Mouse (Mus musculus) lung, embryonic 16.5 days (tissue): ENCODE data around the gene Trp53i13. TPM values are rescaled to one million over a fixed set of nuclear protein-coding genes. Genes with fewer than 3 reads are reported as not detected.
A peak's percentile ranks its signal among the peaks of the same experiment; 100 is the strongest.

Experiments used
- ATAC-seq: fragments of 200-750 bp; cut with Nextera tagmentation; 2 replicates; pipeline ENCODE4 v1.8.0; 2017; ENCODE audit warnings: low read depth, mild to moderate bottlenecking, moderate library complexity
- H3K27ac ChIP-seq: fragments of 300-500 bp; sonication (generic); 2 replicates; pipeline ENCODE4 v1.5.1; 2014; ENCODE audit warnings: mild to moderate bottlenecking, control low read depth, low read length
- H3K27me3 ChIP-seq: fragments of 300-500 bp; sonication (generic); 2 replicates; pipeline ENCODE4 v1.6.1; 2014; ENCODE audit warnings: low read depth, low read length, mixed read lengths; ENCODE audit not compliant: control insufficient read depth, insufficient read depth
- H3K36me3 ChIP-seq: fragments of 300-500 bp; sonication (generic); 2 replicates; pipeline ENCODE4 v1.6.1; 2014; ENCODE audit warnings: low read length; ENCODE audit not compliant: control insufficient read depth, insufficient read depth
- H3K4me1 ChIP-seq: fragments of 300-500 bp; sonication (generic); replicated peaks from 2 replicates; pipeline ENCODE4 v1.6.1; 2014; ENCODE audit warnings: low read length, mixed read lengths; ENCODE audit not compliant: control insufficient read depth, insufficient read depth
- H3K4me2 ChIP-seq: fragments of 300-500 bp; sonication (generic); 2 replicates; pipeline ENCODE4 v1.6.1; 2014; ENCODE audit warnings: low read depth, low read length, control low read depth
- H3K4me3 ChIP-seq: fragments of 300-500 bp; sonication (generic); 2 replicates; pipeline ENCODE4 v1.5.1; 2014; ENCODE audit warnings: mild to moderate bottlenecking, low read length, control low read depth
- H3K9ac ChIP-seq: fragments of 300-500 bp; sonication (generic); 2 replicates; pipeline ENCODE4 v1.6.1; 2014; ENCODE audit warnings: low read length, control low read depth
- H3K9me3 ChIP-seq: fragments of 300-500 bp; sonication (generic); 2 replicates; pipeline ENCODE4 v1.6.1; 2016; ENCODE audit warnings: low read length; ENCODE audit not compliant: control insufficient read depth
- WGBS: fragments of 180-500 bp; shearing (Covaris S2); extraction: QIAGEN DNeasy Blood & Tissue Kit; methylation state at CpG from one replicate; pipeline ENCODE4 v1.1.7; 2014; 5-methylcytosine and 5-hydroxymethylcytosine counted together
- polyA plus RNA-seq: library from polyadenylated mRNA; unstranded; fragments of >200 nt; fragmentation: Nextera tagmentation; extraction: Ambion mirVana; gene quantifications from 2 replicates; pipeline ENCODE4 v1.2.1, GENCODE M21; 2015

Trp53i13 gene
- polyA plus RNA-seq, 1 experiment from 2014 or later, result 31.3 TPM

DNA sequence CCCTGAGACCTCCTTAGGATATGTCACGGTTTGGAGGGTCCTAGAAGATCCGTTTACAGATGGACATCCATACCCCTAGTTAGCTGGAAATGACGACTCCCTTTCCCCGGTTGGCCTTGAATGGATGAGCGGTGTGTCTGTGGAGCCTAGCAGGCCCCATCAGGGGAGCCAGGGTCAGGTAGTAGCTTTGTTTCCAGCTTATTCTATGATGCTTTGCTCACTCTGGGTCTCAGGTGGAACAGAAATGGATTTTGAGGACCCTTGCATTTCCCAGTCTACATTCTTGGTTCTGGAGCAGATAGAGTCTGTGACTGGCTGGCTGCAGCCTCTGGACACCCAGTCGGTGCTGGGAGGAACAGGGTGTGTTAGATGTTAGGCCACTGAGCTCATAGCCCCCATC, 21.0 kb downstream of the Trp53i13 start:
- Histone ChIP-seq H3K9me3 (no peaks in the 10 kb centered on the region), H3K4me1 (peaks cover 58% of the 10 kb centered on the region), H3K27ac (no peak overlapping the region; the same call in 1 of the 2 replicates), H3K9ac (peak overlapping the region; percentile 85), H3K4me2 (peak overlapping the region; percentile 95), H3K36me3 (peaks cover 3% of the 10 kb centered on the region; the same call in 1 of the 2 replicates), H3K27me3 (no peaks in the 10 kb centered on the region), H3K4me3 (peak overlapping the region; percentile 88)
- ATAC-seq, result no peak
- WGBS, result 55% methylated on average over 6 of the region's 6 CpGs

DNA sequence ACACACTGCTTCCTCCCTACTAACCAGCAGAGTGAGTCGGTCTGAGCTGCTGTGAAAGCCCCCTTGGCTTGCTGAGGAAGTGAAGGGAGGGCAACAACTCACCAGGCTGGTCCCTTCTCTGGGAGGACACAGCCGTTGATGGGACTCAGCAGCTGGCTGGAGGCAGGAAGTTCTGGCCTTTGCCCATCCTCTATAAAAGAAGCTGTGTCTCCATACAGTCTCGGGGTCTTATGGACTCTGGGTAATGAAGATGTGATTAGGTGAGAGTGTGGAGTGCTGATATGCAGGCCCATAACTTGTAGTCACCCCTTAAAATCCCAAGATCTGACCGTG, 21.5 kb downstream of the Trp53i13 start:
- Histone ChIP-seq H3K4me3 (peak overlapping the region; percentile 88), H3K27me3 (no peaks in the 10 kb centered on the region), H3K36me3 (no peaks in the 10 kb centered on the region), H3K4me2 (peak overlapping the region; percentile 95), H3K4me1 (peaks cover 58% of the 10 kb centered on the region), H3K27ac (peak overlapping the region; percentile 62), H3K9ac (peak overlapping the region; percentile 85), H3K9me3 (no peaks in the 10 kb centered on the region)
- ATAC-seq, result no peak
- 18% methylated on average over 4 of the region's 4 CpGs for WGBS

DNA sequence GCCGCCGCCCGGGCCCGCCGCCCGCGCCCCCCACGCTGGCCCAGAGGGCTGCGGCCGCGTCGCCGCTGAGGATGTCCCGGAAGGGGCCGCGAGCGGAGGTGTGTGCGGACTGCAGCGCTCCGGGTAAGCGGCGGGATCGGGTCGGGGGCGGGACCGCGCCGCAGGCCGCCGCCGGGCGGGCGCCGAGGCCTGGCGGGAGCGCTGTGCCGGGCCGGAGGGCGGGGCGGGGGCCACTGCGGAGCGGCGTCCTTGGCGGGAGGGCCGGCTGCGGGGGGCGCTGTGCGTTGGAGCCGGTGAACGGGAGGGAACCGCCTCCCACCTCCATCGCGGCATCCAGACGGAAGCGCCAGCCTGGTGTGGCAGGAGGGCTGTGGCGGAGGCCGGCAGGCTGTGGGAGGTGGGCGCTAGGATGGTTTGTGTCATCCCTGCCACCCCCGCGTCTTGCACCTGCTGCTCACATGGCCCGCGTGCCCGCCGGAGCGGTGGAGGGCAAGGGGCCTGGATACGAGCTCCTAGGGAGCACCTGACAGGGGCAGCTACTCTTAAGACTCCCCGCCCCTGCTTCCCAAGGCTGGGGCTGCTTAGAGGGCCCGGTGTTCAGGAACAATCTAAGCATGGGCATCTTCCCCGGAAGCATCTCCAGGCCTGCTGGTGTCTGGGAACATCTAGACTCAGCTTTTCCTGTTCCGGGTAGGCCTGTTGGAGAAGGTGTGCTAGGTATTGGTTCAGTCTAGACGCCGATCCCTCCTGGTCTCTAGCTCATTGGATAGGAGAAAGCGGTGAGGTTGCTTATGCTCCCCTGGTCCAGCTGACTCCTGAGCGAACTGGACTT, 22.1 kb downstream of the Trp53i13 start, which contains the start of gene Git1:
Gene Git1, plus strand, starts transcription at position 51 of the 832 bp plus-strand sequence.
- ATAC-seq, result peak; percentile 1; the same call in 1 of the 2 replicates
- WGBS, result under 1% methylated on average over 55 of the region's 74 CpGs

DNA sequence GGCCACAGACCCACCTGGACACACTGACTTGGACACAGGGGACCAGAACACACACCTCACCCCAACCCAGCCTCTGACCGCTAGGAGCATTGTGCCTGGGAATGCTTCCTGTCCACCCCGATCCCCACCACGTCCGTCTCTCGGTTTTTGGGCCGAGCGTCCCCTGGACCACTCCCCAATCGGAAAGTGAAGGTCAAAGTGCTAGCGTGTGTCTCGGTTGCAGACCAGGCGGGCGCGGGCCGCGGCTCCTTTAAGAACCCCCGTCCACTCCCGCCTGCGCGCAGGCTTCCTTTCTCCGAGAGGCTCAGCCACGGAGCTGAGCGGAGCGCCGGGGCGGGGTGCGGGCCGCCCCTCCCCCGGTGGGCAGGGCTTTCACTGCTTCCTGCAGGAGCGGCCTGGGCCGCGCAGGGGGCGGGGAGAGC, 22.9 kb downstream of the Trp53i13 start:
- Histone ChIP-seq H3K36me3 (no peaks in the 10 kb centered on the region), H3K9me3 (no peaks in the 10 kb centered on the region), H3K27me3 (no peaks in the 10 kb centered on the region), H3K9ac (peak overlapping the region; percentile 85), H3K4me1 (peaks cover 62% of the 10 kb centered on the region), H3K4me3 (peak overlapping the region; percentile 88), H3K4me2 (peak overlapping the region; percentile 88), H3K27ac (peak overlapping the region; percentile 87)
- WGBS, result under 1% methylated on average over 21 of the region's 32 CpGs
- peak; percentile 74 for ATAC-seq

More for the DNA sequence above, 22.1 kb downstream of the Trp53i13 start, which contains the start of gene Git1:
- H3K4me3 ChIP-seq, result peak within 1 kb of the TSS; percentile 88
- peak within 1 kb of the TSS; percentile 87 for H3K27ac ChIP-seq
- H3K4me1 ChIP-seq, result peaks cover 62% of the 10 kb centered on the region
- peak within 1 kb of the TSS; percentile 95 for H3K4me2 ChIP-seq
- peak within 1 kb of the TSS; percentile 85 for H3K9ac ChIP-seq
- H3K27me3 ChIP-seq, result no peaks in the 10 kb centered on the region
- no peaks in the 10 kb centered on the region for H3K9me3 ChIP-seq
- H3K36me3 ChIP-seq, result no peaks in the 10 kb centered on the region

DNA sequence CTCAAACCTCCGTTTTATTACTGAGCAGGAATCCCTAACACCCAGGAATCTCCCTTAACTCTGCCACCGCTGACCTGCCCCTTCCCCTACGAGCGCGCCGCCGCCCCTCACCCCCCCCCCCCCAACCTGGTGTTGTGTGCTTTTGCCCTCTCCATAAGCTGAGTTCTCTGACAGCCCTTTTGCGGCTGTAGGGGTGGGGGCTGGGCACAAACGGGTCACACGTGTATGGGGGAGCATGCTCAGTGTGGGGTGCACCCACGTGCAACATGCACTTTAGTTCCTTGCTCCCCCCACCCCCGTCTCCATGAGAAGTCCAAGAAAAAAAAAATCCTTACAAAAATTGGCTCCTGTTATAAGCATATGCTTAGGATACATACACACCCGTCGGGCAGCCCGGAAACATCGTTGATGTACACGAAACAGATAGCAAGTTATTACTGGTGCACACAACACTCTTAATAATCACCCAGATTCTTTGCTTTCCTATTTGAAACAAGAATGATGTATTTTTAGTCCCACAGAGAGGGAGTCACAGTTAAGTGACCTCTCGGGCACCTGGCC, 23.4 kb downstream of the Trp53i13 start:
- Histone ChIP-seq H3K9ac (peak overlapping the region; percentile 85), H3K4me3 (peak overlapping the region; percentile 88), H3K9me3 (no peaks in the 10 kb centered on the region), H3K36me3 (no peaks in the 10 kb centered on the region), H3K27ac (peak overlapping the region; percentile 87), H3K27me3 (no peaks in the 10 kb centered on the region), H3K4me1 (peaks cover 61% of the 10 kb centered on the region), H3K4me2 (peak overlapping the region; percentile 88)
- ATAC-seq, result no peak
- WGBS, result under 1% methylated on average over 18 of the region's 18 CpGs

DNA sequence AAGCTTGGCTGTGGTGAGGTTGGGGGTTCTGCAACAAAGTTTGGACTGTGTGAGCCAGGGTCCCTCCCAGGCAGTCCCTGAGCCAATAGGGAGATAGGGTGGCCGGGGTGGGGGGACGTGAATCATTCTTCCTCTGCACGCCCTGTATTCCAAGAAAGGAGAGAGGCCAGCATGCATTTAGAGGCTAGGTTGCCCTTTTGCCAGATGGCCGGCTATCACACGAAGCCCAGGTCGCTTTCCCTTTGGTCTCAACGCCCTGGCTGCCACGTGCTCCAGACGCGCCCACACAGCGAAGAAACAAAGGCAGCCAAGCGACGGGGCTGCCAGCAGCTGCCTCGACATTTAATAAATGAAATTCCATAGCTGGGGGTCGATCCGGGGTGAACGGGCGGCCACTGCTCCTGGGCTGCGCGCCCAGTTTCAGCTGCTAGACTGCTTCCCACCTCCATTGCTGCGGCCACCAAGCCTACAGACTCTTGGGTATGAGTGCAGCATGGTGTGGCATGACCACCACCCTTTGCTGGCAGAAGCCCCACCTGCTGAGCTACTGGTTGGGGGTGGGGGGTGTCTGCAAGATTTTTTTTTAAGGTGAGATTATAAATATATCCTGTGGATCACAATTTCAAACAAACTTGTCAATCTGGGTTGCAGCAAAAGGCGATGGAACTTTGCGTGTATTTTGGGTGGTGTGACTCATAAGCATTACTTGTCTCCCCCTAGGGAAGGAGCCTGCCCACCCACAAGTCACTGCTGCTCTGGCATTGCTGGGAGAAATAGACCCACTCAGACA, 24.1 kb downstream of the Trp53i13 start:
- peaks cover 61% of the 10 kb centered on the region for H3K4me1 ChIP-seq
- H3K4me3 ChIP-seq, result peak overlapping the region; percentile 88
- peak overlapping the region; percentile 85 for H3K9ac ChIP-seq
- H3K27me3 ChIP-seq, result no peaks in the 10 kb centered on the region
- H3K9me3 ChIP-seq, result no peaks in the 10 kb centered on the region
- peak overlapping the region; percentile 88 for H3K4me2 ChIP-seq
- H3K36me3 ChIP-seq, result no peaks in the 10 kb centered on the region
- peak; percentile 77 for ATAC-seq
- under 1% methylated on average over 23 of the region's 23 CpGs for WGBS
- H3K27ac ChIP-seq, result peak overlapping the region; percentile 87

DNA sequence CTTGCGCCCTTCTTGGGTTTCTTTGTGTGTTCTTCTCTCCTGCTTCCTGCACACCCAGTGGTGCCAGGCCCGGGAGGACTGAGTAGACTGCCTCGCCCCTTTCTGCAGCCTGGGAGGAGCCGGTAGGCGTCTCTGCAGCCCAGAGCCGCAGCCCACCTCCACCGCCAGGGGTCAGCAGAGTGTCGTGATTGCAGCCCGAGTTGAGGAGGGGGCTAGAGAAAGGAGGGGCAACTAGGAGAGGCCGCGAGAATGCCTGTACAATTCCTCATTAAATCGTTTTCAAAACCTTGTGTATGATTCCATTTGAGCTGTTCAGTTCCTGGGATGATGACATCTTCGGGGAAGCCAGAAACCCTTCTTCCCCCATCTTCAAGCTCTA, 24.7 kb downstream of the Trp53i13 start:
- peak; percentile 73 for ATAC-seq
- Histone ChIP-seq H3K4me2 (peak overlapping the region; percentile 88), H3K36me3 (no peaks in the 10 kb centered on the region), H3K4me3 (peak overlapping the region; percentile 88), H3K4me1 (peaks cover 59% of the 10 kb centered on the region), H3K9me3 (no peaks in the 10 kb centered on the region), H3K9ac (peak overlapping the region; percentile 29), H3K27me3 (no peaks in the 10 kb centered on the region), H3K27ac (peak overlapping the region; percentile 87)
- 2% methylated on average over 13 of the region's 13 CpGs for WGBS

DNA sequence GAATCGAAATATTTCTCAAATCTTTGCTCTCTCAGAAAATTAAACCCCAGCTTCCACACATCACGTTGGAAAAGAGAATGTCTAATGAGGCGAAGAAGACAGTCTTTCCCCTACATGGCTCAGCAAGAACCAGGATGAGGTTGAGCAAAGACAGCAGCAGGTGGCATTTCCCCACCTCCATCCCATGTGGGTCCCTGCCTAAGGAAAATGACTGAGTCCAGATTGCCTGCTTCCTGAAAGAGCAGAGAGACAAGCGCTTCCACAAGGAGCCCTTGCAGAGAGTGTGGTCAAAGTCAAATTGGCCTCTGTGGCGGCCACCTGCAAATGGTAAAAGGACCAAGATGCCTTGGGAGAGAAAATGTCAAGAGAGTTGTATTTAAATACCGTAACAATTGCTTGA, 25.3 kb downstream of the Trp53i13 start:
- H3K27me3 ChIP-seq, result no peaks in the 10 kb centered on the region
- no peak overlapping the region for H3K4me3 ChIP-seq
- 71% methylated on average over 6 of the region's 6 CpGs for WGBS
- H3K36me3 ChIP-seq, result no peaks in the 10 kb centered on the region
- H3K9ac ChIP-seq, result no peak overlapping the region
- no peak overlapping the region; the same call in 1 of the 2 replicates for H3K27ac ChIP-seq
- no peaks in the 10 kb centered on the region for H3K9me3 ChIP-seq
- peak overlapping the region; percentile 95; the same call in 1 of the 2 replicates for H3K4me2 ChIP-seq
- peaks cover 63% of the 10 kb centered on the region for H3K4me1 ChIP-seq
- ATAC-seq, result no peak
